11 mouse cellular contexts compared by ENCODE assay signal in genomic region chr15:88854969-88855830, GRCm38 (mm10). TPM values are rescaled to one million over a fixed set of nuclear protein-coding genes. Genes with fewer than 3 reads are reported as not detected.
DNase-seq lines count a peak whose midpoint lies in the region; ATAC-seq and TF ChIP-seq lines count a peak whose summit lies in the region.
"Had no signal": no experiment of that assay in that cellular context is flagged by ENCODE, and none has a peak within 500 bp of the region (broad histone marks: within the 10 kb centered on the region; RNA-seq: fewer than 3 reads in every experiment).

No protein-coding gene starts in this region.

- no peaks in the 10 kb centered on the region for H3K36me3 ChIP-seq in heart, embryonic 10.5 days
- no peaks in the 10 kb centered on the region for H3K36me3 ChIP-seq in ES-Bruce4 (ENCODE audit: control insufficient read depth, insufficient read depth, low read length, poor library complexity, severe bottlenecking)
- no peaks in the 10 kb centered on the region for H3K36me3 ChIP-seq in intestine, embryonic 15.5 days
- no peaks in the 10 kb centered on the region for H3K36me3 ChIP-seq in lung, embryonic 15.5 days
- H3K36me3 ChIP-seq: embryonic facial prominence, embryonic 13.5 days; neural tube, embryonic 12.5 days had no signal

- no peak for TF ChIP-seq POLR2A in ES-Bruce4 (IDR thresholded peaks at IDR 0.05; ENCODE audit: insufficient read depth, low read length)

- H3K9me3 ChIP-seq in heart, embryonic 10.5 days: no peaks in the 10 kb centered on the region
- H3K9me3 ChIP-seq in ES-Bruce4 (replicated peaks; ENCODE audit: control insufficient read depth, insufficient read depth, low read length, poor library complexity, severe bottlenecking): no peaks in the 10 kb centered on the region
- no peaks in the 10 kb centered on the region for H3K9me3 ChIP-seq in intestine, embryonic 15.5 days
- no peaks in the 10 kb centered on the region for H3K9me3 ChIP-seq in lung, embryonic 15.5 days
- H3K9me3 ChIP-seq: embryonic facial prominence, embryonic 13.5 days; neural tube, embryonic 12.5 days had no signal

- H3K4me1 ChIP-seq in heart, embryonic 10.5 days: peaks cover 69% of the 10 kb centered on the region
- H3K4me1 ChIP-seq in ES-Bruce4 (ENCODE audit: control insufficient read depth, insufficient read depth, low read length): peaks cover 14% of the 10 kb centered on the region
- peaks cover 36% of the 10 kb centered on the region for H3K4me1 ChIP-seq in intestine, embryonic 15.5 days (replicated peaks)
- peaks cover 50% of the 10 kb centered on the region for H3K4me1 ChIP-seq in lung, embryonic 15.5 days

- TF ChIP-seq EP300 in ES-Bruce4 (IDR thresholded peaks at IDR 0.05; ENCODE audit: insufficient read depth, low read depth, low read length): no peak

- no peak for DNase-seq in heart, embryonic 10.5 days (ENCODE audit: low spot score)
- no peak for DNase-seq in heart, postnatal 25 days (ENCODE audit: low spot score)
- no peak for DNase-seq in layer of hippocampus, adult 18-20 months (ENCODE audit: low spot score in 2 of 2)
- no peak for DNase-seq in spleen, adult 12 weeks (ENCODE audit: low spot score)
- DNase-seq in yolk sac, embryonic 10.5 days (ENCODE audit: low spot score): no peak
- DNase-seq: thymus, postnatal 4 days had no signal

- no peak overlapping the region for H3K4me2 ChIP-seq in intestine, embryonic 15.5 days (replicated peaks)
- peak overlapping the region; percentile 10; the same call in 1 of the 2 replicates for H3K4me2 ChIP-seq in lung, embryonic 15.5 days
- H3K4me2 ChIP-seq: embryonic facial prominence, embryonic 13.5 days; neural tube, embryonic 12.5 days had no signal

- no peaks in the 10 kb centered on the region for H3K27me3 ChIP-seq in heart, embryonic 10.5 days (ENCODE audit: insufficient read depth, poor library complexity, severe bottlenecking)
- no peaks in the 10 kb centered on the region for H3K27me3 ChIP-seq in ES-Bruce4 (ENCODE audit: control insufficient read depth, insufficient read depth, low read length, poor library complexity, severe bottlenecking)
- no peaks in the 10 kb centered on the region for H3K27me3 ChIP-seq in intestine, embryonic 15.5 days (replicated peaks)
- H3K27me3 ChIP-seq in lung, embryonic 15.5 days: no peaks in the 10 kb centered on the region
- H3K27me3 ChIP-seq: embryonic facial prominence, embryonic 13.5 days; neural tube, embryonic 12.5 days had no signal

- no peak for ATAC-seq in intestine, embryonic 15.5 days
- no peak for ATAC-seq in lung, embryonic 15.5 days (ENCODE audit: borderline replicate concordance, extremely low read depth, low FRiP score, low TSS enrichment)

- no peak overlapping the region for H3K9ac ChIP-seq in ES-Bruce4 (ENCODE audit: low read depth, poor library complexity, severe bottlenecking)
- H3K9ac ChIP-seq in intestine, embryonic 15.5 days: no peak overlapping the region
- no peak overlapping the region for H3K9ac ChIP-seq in lung, embryonic 15.5 days
- H3K9ac ChIP-seq: embryonic facial prominence, embryonic 13.5 days; neural tube, embryonic 12.5 days had no signal

- H3K27ac ChIP-seq in heart, embryonic 10.5 days: peak overlapping the region; percentile 86
- peak overlapping the region; percentile 37 for H3K27ac ChIP-seq in ES-Bruce4 (ENCODE audit: insufficient read depth, low read length)
- H3K27ac ChIP-seq in intestine, embryonic 15.5 days: 0 out of 2 replicates have a peak overlapping the region, but pooled peaks have one; percentile 27
- H3K27ac ChIP-seq in lung, embryonic 15.5 days: peak overlapping the region; percentile 51
- H3K27ac ChIP-seq: neural tube, embryonic 12.5 days had no signal

- 57% methylated on average over 15 of the region's 15 CpGs for WGBS in heart, embryonic 10.5 days
- WGBS in intestine, embryonic 15.5 days: 67% methylated on average over 14 of the region's 15 CpGs
- WGBS in lung, embryonic 15.5 days: 62% methylated on average over 15 of the region's 15 CpGs

- H3K4me3 ChIP-seq in heart, embryonic 10.5 days: no peak overlapping the region; the same call in 1 of the 2 replicates
- no peak overlapping the region for H3K4me3 ChIP-seq in ES-Bruce4 (ENCODE audit: low read depth, low read length)
- no peak overlapping the region for H3K4me3 ChIP-seq in intestine, embryonic 15.5 days (replicated peaks)
- H3K4me3 ChIP-seq in lung, embryonic 15.5 days: no peak overlapping the region
- H3K4me3 ChIP-seq: embryonic facial prominence, embryonic 13.5 days; neural tube, embryonic 12.5 days had no signal

- TF ChIP-seq CTCF in ES-Bruce4 (IDR thresholded peaks at IDR 0.05; ENCODE audit: low read depth, low read length): no peak

- intact Hi-C loops in heart, postnatal 25 days (cut with DNase I): no loop called here

RNA-seq across cellular contexts. Expression of gene Pim3, which starts 6.8 kb away (rescaled TPM):
- 68.1 and 73.7 TPM in 2 replicates for polyA plus RNA-seq in heart, embryonic 10.5 days (2016; fragmentation: Nextera tagmentation; extraction: Ambion mirVana)
- total RNA-seq in heart, postnatal 25 days (2021): 10 to 100 TPM; 86.8 to 98.2 TPM
- 128 and 136 TPM in 2 replicates for polyA plus RNA-seq in ES-Bruce4 (2011; ENCODE audit: insufficient read depth, insufficient read length, low read depth, missing spikeins)
- polyA plus RNA-seq in intestine, embryonic 15.5 days (2015; fragmentation: Nextera tagmentation; extraction: Ambion mirVana): 53.8 and 54.5 TPM in 2 replicates
- 65.9 and 70.3 TPM in 2 replicates for polyA plus RNA-seq in lung, embryonic 15.5 days (2015; fragmentation: Nextera tagmentation; extraction: Ambion mirVana)
- total RNA-seq in layer of hippocampus, adult 18-20 months (2021): 10 to 100 TPM; 36.8 to 47.6 TPM

RNA-seq across cellular contexts. Expression of gene Creld2, which starts 35.8 kb away (rescaled TPM):
- 98.6 and 126 TPM in 2 replicates for polyA plus RNA-seq in heart, embryonic 10.5 days (2016; fragmentation: Nextera tagmentation; extraction: Ambion mirVana)
- 10 to 100 TPM; 24.7 to 27.3 TPM for total RNA-seq in heart, postnatal 25 days (2021)
- polyA plus RNA-seq in ES-Bruce4 (2011; ENCODE audit: insufficient read depth, insufficient read length, low read depth, missing spikeins): 39.2 and 40.2 TPM in 2 replicates
- 97.9 and 131 TPM in 2 replicates for polyA plus RNA-seq in intestine, embryonic 15.5 days (2015; fragmentation: Nextera tagmentation; extraction: Ambion mirVana)
- polyA plus RNA-seq in lung, embryonic 15.5 days (2015; fragmentation: Nextera tagmentation; extraction: Ambion mirVana): 107 and 110 TPM in 2 replicates
- 10 to 100 TPM; 29.7 to 30.6 TPM for total RNA-seq in layer of hippocampus, adult 18-20 months (2021)

RNA-seq across cellular contexts. Expression of gene Alg12, which starts 36.1 kb away (rescaled TPM):
- polyA plus RNA-seq in heart, embryonic 10.5 days (2016; fragmentation: Nextera tagmentation; extraction: Ambion mirVana): 14.6 and 15.2 TPM in 2 replicates
- total RNA-seq in heart, postnatal 25 days (2021): 10 to 100 TPM; 10.7 TPM
- 10.0 and 13.2 TPM in 2 replicates for polyA plus RNA-seq in ES-Bruce4 (2011; ENCODE audit: insufficient read depth, insufficient read length, low read depth, missing spikeins)
- 12.7 and 14.0 TPM in 2 replicates for polyA plus RNA-seq in intestine, embryonic 15.5 days (2015; fragmentation: Nextera tagmentation; extraction: Ambion mirVana)
- polyA plus RNA-seq in lung, embryonic 15.5 days (2015; fragmentation: Nextera tagmentation; extraction: Ambion mirVana): 11.7 and 14.4 TPM in 2 replicates
- total RNA-seq in layer of hippocampus, adult 18-20 months (2021): 10 to 100 TPM; 12.0 to 12.4 TPM

Comparison
In these comparisons a context has a peak if more than half of its experiments do, and no peak if none do; other contexts are left out.
1. H3K27ac ChIP-seq: peak in every context shown above with its lines; median percentile 86 in heart, embryonic 10.5 days; 51 in lung, embryonic 15.5 days; 37 in ES-Bruce4; 27 in intestine, embryonic 15.5 days.